Mouse (Mus musculus) midbrain, embryonic 11.5 days (tissue): ENCODE measurements at regions not wholly inside any gene's neighbourhood (a gene's known extent, or its start where the extent isn't known, plus 50 kb on each side); places are given as distances from the start of the nearest gene placed in this dataset.
A peak's percentile ranks its signal among the peaks of the same experiment; 100 is the strongest.

Source experiments
- ATAC-seq: fragments of 200-750 bp; cut with Nextera tagmentation; 2 replicates; pipeline ENCODE4 v1.8.0; 2017; ENCODE audit warnings: moderate TSS enrichment, moderate library complexity; ENCODE audit not compliant: low FRiP score
- DNase-seq: peaks from one replicate; pipeline ENCODE4 v3.0.0; 2015; ENCODE audit warnings: low spot score; ENCODE audit errors: missing footprints
- H3K27ac ChIP-seq: fragments of 300-500 bp; sonication (generic); 2 replicates; pipeline ENCODE4 v1.5.1; 2014; ENCODE audit warnings: low read depth, low read length
- H3K27me3 ChIP-seq: fragments of 300-500 bp; sonication (generic); 2 replicates; pipeline ENCODE4 v1.6.1; 2014; ENCODE audit warnings: mild to moderate bottlenecking, low read length, moderate library complexity, mixed read lengths; ENCODE audit not compliant: control insufficient read depth, insufficient read depth
- H3K36me3 ChIP-seq: fragments of 300-500 bp; sonication (generic); 2 replicates; pipeline ENCODE4 v1.6.1; 2014; ENCODE audit warnings: mild to moderate bottlenecking, low read length, moderate library complexity, mixed read lengths; ENCODE audit not compliant: control insufficient read depth, insufficient read depth
- H3K4me1 ChIP-seq: fragments of 300-500 bp; sonication (generic); 2 replicates; pipeline ENCODE4 v1.6.1; 2014; ENCODE audit warnings: low read length; ENCODE audit not compliant: control insufficient read depth, insufficient read depth
- H3K4me2 ChIP-seq: fragments of 300-500 bp; sonication (generic); 2 replicates; pipeline ENCODE4 v1.6.1; 2014; ENCODE audit warnings: mild to moderate bottlenecking, moderate library complexity
- H3K4me3 ChIP-seq: fragments of 300-500 bp; sonication (generic); 2 replicates; pipeline ENCODE4 v1.5.1; 2014; ENCODE audit warnings: low read depth, low read length
- H3K9ac ChIP-seq: fragments of 300-500 bp; sonication (generic); 2 replicates; pipeline ENCODE4 v1.6.1; 2014; ENCODE audit warnings: low read length
- H3K9me3 ChIP-seq: fragments of 300-500 bp; sonication (generic); 2 replicates; pipeline ENCODE4 v1.6.1; 2016; ENCODE audit warnings: low read length; ENCODE audit not compliant: control insufficient read depth
- WGBS: fragments of 180-500 bp; shearing (Covaris S2); extraction: QIAGEN DNeasy Blood & Tissue Kit; methylation state at CpG from one replicate; pipeline ENCODE4 v1.1.7; 2014; 5-methylcytosine and 5-hydroxymethylcytosine counted together

DNA sequence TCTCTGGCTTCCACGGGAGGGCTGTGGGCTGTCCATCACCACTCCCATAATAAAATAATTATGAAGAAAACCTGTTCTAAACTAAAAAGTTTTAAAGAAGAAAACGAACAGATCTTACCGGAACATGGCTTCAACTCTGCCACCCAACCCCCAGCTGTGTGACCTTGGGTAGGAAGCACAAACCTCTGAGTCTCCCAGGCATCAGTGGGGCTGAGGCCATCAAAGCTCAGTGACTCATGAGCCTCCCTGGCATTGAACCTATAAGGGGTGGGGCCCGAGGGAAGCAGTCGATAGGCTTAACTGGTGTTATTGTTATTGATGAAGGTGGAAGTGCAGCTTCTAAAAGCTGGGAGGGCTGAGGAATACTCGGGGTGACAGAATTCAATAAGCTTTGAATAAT lies 83.1 kb upstream of the Zc3h12a start:
- no peak overlapping the region for H3K27ac ChIP-seq
- no peak overlapping the region for H3K9ac ChIP-seq
- H3K4me3 ChIP-seq, result no peak overlapping the region
- H3K4me1 ChIP-seq, result no peaks in the 10 kb centered on the region
- DNase-seq, result peak; percentile 72
- WGBS, result 77% methylated on average over 6 of the region's 6 CpGs
- no peak for ATAC-seq
- H3K9me3 ChIP-seq, result no peaks in the 10 kb centered on the region; the same call in 1 of the 2 replicates
- H3K36me3 ChIP-seq, result no peaks in the 10 kb centered on the region
- no peak overlapping the region for H3K4me2 ChIP-seq
- H3K27me3 ChIP-seq, result no peaks in the 10 kb centered on the region

DNA sequence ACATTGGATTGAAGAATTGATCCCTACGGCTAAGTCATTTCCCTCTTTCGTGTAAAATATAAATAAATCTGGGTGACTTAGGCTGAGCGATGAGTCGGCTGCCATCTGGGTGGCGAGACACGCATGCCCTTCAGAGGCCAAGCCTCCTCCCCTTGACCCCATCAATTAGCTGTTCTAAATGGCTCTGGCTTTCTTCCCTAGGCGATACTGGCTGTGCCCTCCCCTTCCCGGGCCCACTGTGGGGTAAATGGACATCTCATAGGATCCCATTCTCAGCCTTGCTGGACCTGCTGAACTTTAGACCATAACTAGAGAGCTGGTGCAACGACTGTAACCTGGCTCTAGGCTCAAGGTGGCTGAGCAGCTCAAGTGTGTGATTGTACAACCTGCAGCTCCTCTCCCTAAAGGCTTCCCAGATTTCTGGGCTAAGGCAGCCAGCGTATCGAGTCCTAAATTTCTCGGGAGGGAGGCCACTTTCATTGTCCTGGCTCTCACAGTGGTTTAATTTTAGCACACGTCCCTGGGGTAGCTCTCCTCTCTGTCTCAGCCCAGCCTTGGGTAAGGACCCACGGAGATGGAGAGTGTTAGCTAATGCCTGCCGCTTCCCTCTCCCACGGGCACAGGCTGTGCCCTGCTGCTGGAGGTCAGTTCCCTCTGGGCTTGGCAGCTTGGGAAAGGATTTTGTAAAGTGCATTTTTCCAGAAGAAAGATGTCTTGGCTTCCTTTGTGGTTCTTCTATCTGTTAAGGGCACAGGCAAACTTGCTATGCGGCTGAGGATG lies 80.7 kb upstream of the Zc3h12a start:
- WGBS, result 75% methylated on average over 17 of the region's 17 CpGs
- H3K9ac ChIP-seq, result no peak overlapping the region

DNA sequence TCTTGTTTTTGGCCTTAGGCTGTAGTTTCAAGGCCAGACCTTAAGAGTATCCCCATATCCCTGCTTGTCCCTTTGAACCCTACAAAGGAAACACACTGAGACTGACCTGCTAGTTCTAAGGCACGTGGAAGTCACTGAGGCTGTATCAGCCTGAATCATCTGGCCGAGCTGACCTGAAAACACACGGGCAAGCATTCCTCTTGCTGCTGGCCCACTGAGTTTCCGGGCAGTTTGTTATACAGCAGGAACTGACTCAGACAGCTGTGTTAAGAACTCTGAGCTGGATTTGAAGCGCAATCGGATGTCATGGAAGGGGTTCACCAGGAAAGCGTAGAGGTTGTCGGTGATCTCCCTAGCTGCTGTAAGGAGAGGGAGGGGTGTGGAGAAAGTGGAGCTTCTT lies 75.9 kb upstream of the Zc3h12a start:
- Histone ChIP-seq H3K4me2 (no peak overlapping the region), H3K27ac (no peak overlapping the region), H3K27me3 (no peaks in the 10 kb centered on the region; the same call in 1 of the 2 replicates), H3K9ac (no peak overlapping the region), H3K4me1 (no peaks in the 10 kb centered on the region), H3K4me3 (no peak overlapping the region), H3K36me3 (no peaks in the 10 kb centered on the region), H3K9me3 (no peaks in the 10 kb centered on the region)
- WGBS, result 84% methylated on average over 8 of the region's 8 CpGs
- ATAC-seq, result no peak
- DNase-seq, result no peak

More for the DNA sequence above, 80.7 kb upstream of the Zc3h12a start:
- Histone ChIP-seq H3K27ac (no peak overlapping the region), H3K4me1 (no peaks in the 10 kb centered on the region), H3K4me2 (no peak overlapping the region), H3K27me3 (no peaks in the 10 kb centered on the region), H3K4me3 (no peak overlapping the region), H3K9me3 (no peaks in the 10 kb centered on the region), H3K36me3 (no peaks in the 10 kb centered on the region)
- ATAC-seq (no peak), DNase-seq (peak; percentile 41)

DNA sequence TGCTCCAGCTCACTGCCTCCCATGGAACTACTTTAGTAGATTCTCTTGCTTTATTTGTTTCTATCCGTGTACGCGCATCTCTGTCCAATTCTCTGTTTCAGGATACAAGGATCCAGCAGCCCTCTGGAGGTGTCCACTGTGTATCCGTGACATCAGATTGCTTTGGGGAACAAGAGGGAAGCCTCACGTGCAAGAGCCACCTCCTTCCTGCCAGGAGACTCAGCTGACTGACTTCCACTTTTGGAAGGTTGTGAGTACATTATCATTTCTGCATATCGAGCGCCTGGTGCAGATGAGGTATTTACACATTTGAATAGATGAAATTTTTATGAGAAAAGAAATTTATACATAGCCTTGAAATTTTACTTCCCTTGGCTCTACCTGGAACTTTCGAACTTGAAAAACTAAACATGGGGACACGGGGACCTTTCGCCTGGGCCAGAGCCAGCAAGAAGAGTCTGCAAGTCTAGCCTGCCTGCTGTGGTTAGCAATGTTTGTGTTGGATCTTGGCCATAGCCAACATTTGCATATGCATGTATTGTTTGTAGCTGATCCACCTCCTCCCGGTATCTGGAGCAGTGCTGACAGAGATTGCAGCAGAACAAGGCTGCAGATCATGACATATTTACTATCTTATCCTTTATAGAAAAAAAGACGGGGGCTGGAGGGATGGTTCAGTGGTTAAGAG lies 74.1 kb upstream of the Zc3h12a start:
- no peaks in the 10 kb centered on the region for H3K36me3 ChIP-seq
- no peaks in the 10 kb centered on the region; the same call in 1 of the 2 replicates for H3K27me3 ChIP-seq
- no peaks in the 10 kb centered on the region for H3K9me3 ChIP-seq
- H3K4me1 ChIP-seq, result no peaks in the 10 kb centered on the region
- no peak overlapping the region for H3K27ac ChIP-seq
- H3K4me3 ChIP-seq, result no peak overlapping the region
- WGBS, result 88% methylated on average over 12 of the region's 12 CpGs
- H3K4me2 ChIP-seq, result no peak overlapping the region
- ATAC-seq (no peak), DNase-seq (no peak)
- no peak overlapping the region for H3K9ac ChIP-seq

DNA sequence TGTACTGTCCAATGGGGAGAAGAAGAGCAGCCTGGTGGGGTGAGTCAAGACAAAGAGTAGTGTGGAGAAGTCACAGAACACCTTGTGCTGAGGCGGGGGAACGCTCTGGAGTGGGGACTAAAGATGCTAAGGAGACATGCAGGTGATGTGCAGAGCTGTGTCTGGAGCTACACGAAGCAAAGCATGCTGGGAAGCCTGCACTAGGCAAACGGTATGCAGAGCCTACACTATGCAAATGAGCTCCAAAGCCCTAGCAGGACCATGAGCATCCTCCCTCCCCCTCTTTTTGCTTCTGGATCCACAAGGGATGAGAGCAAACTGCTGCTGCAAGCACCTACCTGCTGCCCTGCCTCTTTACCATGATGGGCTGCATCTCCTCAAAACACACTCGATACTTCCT lies 73.1 kb upstream of the Zc3h12a start:
- WGBS, result 74% methylated on average over 5 of the region's 5 CpGs
- no peaks in the 10 kb centered on the region for H3K9me3 ChIP-seq

DNA sequence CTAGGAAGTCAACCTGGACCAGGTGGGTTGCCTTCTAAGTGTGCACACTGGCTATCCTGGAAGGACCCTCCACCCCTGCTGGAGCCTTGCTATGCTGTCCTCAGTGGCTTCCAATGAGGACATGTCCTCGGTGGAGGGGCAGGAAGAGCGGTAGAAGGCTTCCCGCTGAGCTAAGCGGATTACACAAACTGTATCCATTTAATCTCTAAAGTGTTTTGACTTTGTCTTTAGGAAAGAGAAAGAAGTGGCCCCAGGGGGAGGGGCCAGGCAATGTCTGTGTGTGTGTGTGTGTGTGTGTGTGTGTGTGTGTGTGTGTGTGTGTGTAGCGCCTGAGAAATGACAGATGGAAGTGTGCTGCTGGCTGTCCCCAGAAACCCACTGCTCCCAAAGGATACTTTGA lies 71.6 kb upstream of the Zc3h12a start:
- H3K4me1 ChIP-seq, result no peaks in the 10 kb centered on the region; the same call in 1 of the 2 replicates
- no peak for ATAC-seq
- H3K9ac ChIP-seq, result no peak overlapping the region
- WGBS, result 24% methylated on average over 5 of the region's 5 CpGs
- no peak overlapping the region for H3K4me2 ChIP-seq
- H3K9me3 ChIP-seq, result no peaks in the 10 kb centered on the region
- H3K36me3 ChIP-seq, result no peaks in the 10 kb centered on the region
- H3K27ac ChIP-seq, result no peak overlapping the region
- no peak for DNase-seq
- no peak overlapping the region for H3K4me3 ChIP-seq
- no peaks in the 10 kb centered on the region; the same call in 1 of the 2 replicates for H3K27me3 ChIP-seq

More for the DNA sequence above, 73.1 kb upstream of the Zc3h12a start:
- ATAC-seq (no peak), DNase-seq (peak; percentile 69)
- Histone ChIP-seq H3K4me2 (no peak overlapping the region), H3K9ac (no peak overlapping the region), H3K27ac (no peak overlapping the region), H3K4me1 (no peaks in the 10 kb centered on the region), H3K4me3 (no peak overlapping the region), H3K36me3 (no peaks in the 10 kb centered on the region), H3K27me3 (no peaks in the 10 kb centered on the region; the same call in 1 of the 2 replicates)

DNA sequence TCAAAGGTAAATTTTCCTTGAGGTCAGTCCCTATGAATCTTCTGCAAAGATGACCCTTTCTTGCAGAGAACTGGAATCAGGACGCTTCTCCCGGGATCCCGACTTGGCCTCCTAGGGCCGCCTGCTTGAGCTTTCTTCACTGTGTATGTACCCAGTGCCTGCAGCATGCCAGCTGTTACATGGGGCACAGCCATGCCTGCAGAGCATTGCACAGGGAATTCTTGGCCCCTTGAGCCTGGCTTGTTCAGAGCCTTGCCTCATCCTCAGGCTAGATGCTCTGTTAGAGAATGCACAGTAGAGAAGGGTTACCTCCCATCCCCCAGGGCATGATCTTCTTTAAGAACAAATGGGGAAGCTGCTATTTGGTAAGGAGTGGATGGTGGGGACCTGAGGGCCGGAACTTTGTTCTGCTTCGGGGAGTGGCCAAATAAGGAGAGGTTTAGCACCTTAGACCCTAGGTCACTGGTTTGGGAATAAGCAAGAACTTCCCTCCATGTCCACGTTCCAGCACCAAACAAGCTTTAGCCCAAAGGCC lies 68.3 kb upstream of the Zc3h12a start:
- 70% methylated on average over 7 of the region's 7 CpGs for WGBS
- no peak for DNase-seq
- Histone ChIP-seq H3K4me3 (no peak overlapping the region), H3K36me3 (no peaks in the 10 kb centered on the region), H3K27me3 (no peaks in the 10 kb centered on the region; the same call in 1 of the 2 replicates), H3K9ac (no peak overlapping the region), H3K27ac (no peak overlapping the region), H3K9me3 (no peaks in the 10 kb centered on the region), H3K4me1 (no peaks in the 10 kb centered on the region; the same call in 1 of the 2 replicates), H3K4me2 (no peak overlapping the region)
- no peak for ATAC-seq

DNA sequence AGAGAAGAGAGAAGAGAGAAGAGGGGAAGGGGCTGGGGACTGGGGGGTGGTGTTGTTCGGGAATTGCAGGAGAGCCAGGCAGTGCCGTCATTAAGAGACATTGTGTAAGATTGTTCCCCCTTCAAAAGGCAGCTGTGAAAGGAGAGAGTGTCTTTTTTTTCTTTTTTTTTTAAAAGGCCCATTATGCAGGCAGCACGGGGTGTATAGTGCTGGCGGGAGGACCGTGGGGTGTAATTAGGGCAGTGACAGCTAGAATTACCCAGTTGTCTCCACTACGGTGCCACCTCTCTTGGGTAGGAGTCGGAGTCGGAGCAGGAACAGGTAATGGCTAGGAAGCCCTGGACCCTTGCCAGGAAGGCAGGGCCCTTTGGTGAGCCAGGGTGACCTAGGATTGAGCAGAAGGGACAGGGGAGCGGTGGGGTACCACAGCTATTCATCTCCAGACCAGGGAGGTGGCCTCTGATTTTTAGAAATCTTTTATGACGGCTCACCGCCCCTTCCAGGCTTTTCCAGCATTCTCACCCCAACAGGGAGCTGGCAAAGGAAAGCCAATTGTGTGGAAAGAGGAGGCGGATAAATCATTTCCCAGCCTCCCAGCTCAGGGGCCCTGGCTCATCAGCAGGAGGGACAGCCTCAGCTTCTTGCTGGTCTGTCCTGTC lies 67.2 kb upstream of the Zc3h12a start:
- Histone ChIP-seq H3K27ac (no peak overlapping the region), H3K9me3 (no peaks in the 10 kb centered on the region), H3K27me3 (no peaks in the 10 kb centered on the region; the same call in 1 of the 2 replicates), H3K36me3 (no peaks in the 10 kb centered on the region), H3K4me3 (no peak overlapping the region), H3K9ac (no peak overlapping the region), H3K4me2 (no peak overlapping the region), H3K4me1 (no peaks in the 10 kb centered on the region; the same call in 1 of the 2 replicates)
- WGBS, result 31% methylated on average over 12 of the region's 12 CpGs
- DNase-seq, result no peak
- no peak for ATAC-seq
